Comparison of ENCODE assay signal across 8 mouse cellular contexts in genomic region chr1:133418164-133418800, GRCm38 (mm10). TPM values are rescaled to one million over a fixed set of nuclear protein-coding genes. Genes with fewer than 3 reads are reported as not detected.
DNase-seq lines count a peak whose midpoint lies in the region; ATAC-seq lines count a peak whose summit lies in the region.

No protein-coding gene starts in this region.

- no peaks in the 10 kb centered on the region for H3K79me2 ChIP-seq in macrophage (ENCODE audit: inconsistent target)

- peak overlapping the region; percentile 58 for H3K9ac ChIP-seq in forebrain, embryonic 11.5 days (ENCODE audit: low read length)

- H3K4me3 ChIP-seq in forebrain, embryonic 11.5 days (ENCODE audit: low read depth, low read length), result peak overlapping the region; percentile 26
- peak overlapping the region; percentile 15; the same call in 1 of the 2 replicates for H3K4me3 ChIP-seq in macrophage (ENCODE audit: inconsistent target)

- no peaks in the 10 kb centered on the region for H3K9me3 ChIP-seq in forebrain, embryonic 11.5 days (ENCODE audit: control insufficient read depth, low read length)

- intact Hi-C loops in heart, postnatal 10 days (cut with DNase I), result no loop called here

- no peaks in the 10 kb centered on the region for H3K36me3 ChIP-seq in forebrain, embryonic 11.5 days (ENCODE audit: control insufficient read depth, insufficient read depth, low read length)
- no peaks in the 10 kb centered on the region for H3K36me3 ChIP-seq in macrophage (ENCODE audit: inconsistent target)

- peak; percentile 38 for DNase-seq in layer of hippocampus, adult 9-11 months
- no peak for DNase-seq in layer of hippocampus, adult 8-10 months (ENCODE audit: low spot score in 2 of 2)
- DNase-seq in forebrain, embryonic 11.5 days (ENCODE audit: low spot score), result peak; percentile 63
- DNase-seq in heart, postnatal 10 days, result peak; percentile 79 to 83
- DNase-seq in kidney, postnatal 25 days, result peak; percentile 92 to 97
- peak; percentile 67 for DNase-seq in retina, postnatal 1 day
- no peak for DNase-seq in frontal cortex, postnatal 14 days (ENCODE audit: low spot score in 2 of 2)

- H3K4me1 ChIP-seq in forebrain, embryonic 11.5 days (replicated peaks; ENCODE audit: control insufficient read depth, insufficient read depth, low read length), result peaks cover 21% of the 10 kb centered on the region

- H3K27me3 ChIP-seq in forebrain, embryonic 11.5 days (ENCODE audit: control insufficient read depth, insufficient read depth, low read length), result no peaks in the 10 kb centered on the region

- H3K4me2 ChIP-seq in forebrain, embryonic 11.5 days (ENCODE audit: low read depth, low read length, severe bottlenecking), result peak overlapping the region; percentile 53

- 8% methylated on average over 28 of the region's 28 CpGs for WGBS in forebrain, embryonic 11.5 days
- WGBS in macrophage (ENCODE audit: missing documents), result 7% methylated on average over 28 of the region's 28 CpGs

- 0 out of 2 replicates have a peak, but pooled peaks have one; percentile 32 for ATAC-seq in forebrain, embryonic 11.5 days (replicated peaks; ENCODE audit: low FRiP score)

- H3K27ac ChIP-seq in forebrain, embryonic 11.5 days (ENCODE audit: low read depth, low read length), result no peak overlapping the region
- H3K27ac ChIP-seq in macrophage, result no peak overlapping the region

RNA-seq across cellular contexts. Expression of gene Sox13, which starts 5.9 kb away (rescaled TPM):
- total RNA-seq in layer of hippocampus, adult 8-10 months (2022), result 10 to 100 TPM in 1 of 4 experiments, 1 to 10 TPM in 3; 9.3 to 13.7 (median 9.4) TPM
- polyA plus RNA-seq in forebrain, embryonic 11.5 days (2014; fragmentation: Nextera tagmentation; extraction: Ambion mirVana), result 12.3 TPM in 2 replicates
- total RNA-seq in heart, postnatal 10 days (2021), result 10 to 100 TPM; 29.6 to 33.4 TPM
- total RNA-seq in macrophage (2018; cell fraction: chromatin; rRNA removed), result 1 to 10 TPM in 6 of 26 experiments, under 1 TPM in 9, not detected in 11; 0.25 to 3.6 (median 0.84) TPM
- under 1 TPM in 24 of 26 experiments, not detected in 2; 0.04 to 0.56 (median 0.12) TPM for total RNA-seq in macrophage (2018; cell fraction: cytosol; rRNA removed)
- total RNA-seq in macrophage (2018; cell fraction: nucleus; rRNA removed), result 1 to 10 TPM in 1 of 26 experiments, under 1 TPM in 11, not detected in 14; 0.17 to 1.0 (median 0.32) TPM
- polyA plus RNA-seq in macrophage (2018), result 0.24 to 0.27 TPM in 2 of 3 replicates, not detected in the other

RNA-seq across cellular contexts. Expression of gene Etnk2, which starts 54.9 kb away (rescaled TPM):
- 1 to 10 TPM; 2.0 to 3.3 (median 2.5) TPM for total RNA-seq in layer of hippocampus, adult 8-10 months (2022)
- polyA plus RNA-seq in forebrain, embryonic 11.5 days (2014; fragmentation: Nextera tagmentation; extraction: Ambion mirVana), result 1.8 and 2.7 TPM in 2 replicates
- total RNA-seq in heart, postnatal 10 days (2021), result 1 to 10 TPM in 1 of 2 experiments, under 1 TPM in 1; 0.82 to 1.1 TPM
- 1 to 10 TPM in 3 of 26 experiments, under 1 TPM in 5, not detected in 18; 0.31 to 5.2 (median 0.85) TPM for total RNA-seq in macrophage (2018; cell fraction: chromatin; rRNA removed)
- total RNA-seq in macrophage (2018; cell fraction: cytosol; rRNA removed), result under 1 TPM in 6 of 26 experiments, not detected in 20; 0.03 to 0.67 (median 0.14) TPM
- 1 to 10 TPM in 1 of 26 experiments, under 1 TPM in 10, not detected in 15; 0.20 to 1.2 (median 0.56) TPM for total RNA-seq in macrophage (2018; cell fraction: nucleus; rRNA removed)
- not detected in 3 replicates for polyA plus RNA-seq in macrophage (2018)

Comparison
In these comparisons a context has a peak if more than half of its experiments do, and no peak if none do; other contexts are left out.
1. DNase-seq: peak in layer of hippocampus, adult 9-11 months (single experiment), forebrain, embryonic 11.5 days (single experiment), heart, postnatal 10 days (2 of 2), kidney, postnatal 25 days (2 of 2) and retina, postnatal 1 day (single experiment); none in layer of hippocampus, adult 8-10 months (0 of 2) and frontal cortex, postnatal 14 days (0 of 2).